Mouse (Mus musculus): ENCODE measurements around the gene F830045P16Rik.

DNA sequence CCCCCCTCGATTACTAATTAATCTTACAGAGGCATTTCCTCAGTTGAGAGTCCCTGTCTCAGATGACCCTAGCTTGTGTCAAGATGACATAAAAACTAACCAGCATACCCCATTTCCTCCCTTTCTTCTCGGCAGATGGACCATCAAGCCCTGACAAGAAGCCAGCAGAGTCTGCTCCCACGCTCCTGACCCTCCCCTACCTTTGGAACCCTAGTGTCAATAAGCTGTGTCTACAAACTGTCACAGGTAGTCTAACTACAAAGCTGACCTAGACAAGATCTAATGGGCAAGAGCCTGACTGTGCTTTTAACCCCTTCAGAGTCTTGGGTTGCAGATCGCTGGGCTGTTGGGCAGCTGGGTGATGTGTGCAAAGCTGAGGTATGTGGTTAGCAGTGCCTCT lies 10.1 kb downstream of the F830045P16Rik start:
- TF ChIP-seq CTCF (conservative IDR thresholded peaks at IDR 0.05; ENCODE audit: low read length) (no peak), POU5F1 (IDR thresholded peaks at IDR 0.05; ENCODE audit: borderline replicate concordance, low read length) (no peak), NANOG (IDR thresholded peaks at IDR 0.05; ENCODE audit: borderline replicate concordance, low read length) (no peak)
